Mouse (Mus musculus) ovary, postnatal 14 days (tissue): Measurements from ENCODE around the gene Tmem120b.

Experiments
- DNase-seq: peaks from one replicate; pipeline ENCODE4 v3.0.0; 2022; ENCODE audit warnings: low spot score

Gene Tmem120b

GRCm38 (mm10) chr5:123090560-123091306 is 22.5 kb downstream of the Tmem120b start:
- DNase-seq: no peak

GRCm38 (mm10) chr5:123093077-123093633 is 24.9 kb downstream of the Tmem120b start:
- no peak for DNase-seq

DNA sequence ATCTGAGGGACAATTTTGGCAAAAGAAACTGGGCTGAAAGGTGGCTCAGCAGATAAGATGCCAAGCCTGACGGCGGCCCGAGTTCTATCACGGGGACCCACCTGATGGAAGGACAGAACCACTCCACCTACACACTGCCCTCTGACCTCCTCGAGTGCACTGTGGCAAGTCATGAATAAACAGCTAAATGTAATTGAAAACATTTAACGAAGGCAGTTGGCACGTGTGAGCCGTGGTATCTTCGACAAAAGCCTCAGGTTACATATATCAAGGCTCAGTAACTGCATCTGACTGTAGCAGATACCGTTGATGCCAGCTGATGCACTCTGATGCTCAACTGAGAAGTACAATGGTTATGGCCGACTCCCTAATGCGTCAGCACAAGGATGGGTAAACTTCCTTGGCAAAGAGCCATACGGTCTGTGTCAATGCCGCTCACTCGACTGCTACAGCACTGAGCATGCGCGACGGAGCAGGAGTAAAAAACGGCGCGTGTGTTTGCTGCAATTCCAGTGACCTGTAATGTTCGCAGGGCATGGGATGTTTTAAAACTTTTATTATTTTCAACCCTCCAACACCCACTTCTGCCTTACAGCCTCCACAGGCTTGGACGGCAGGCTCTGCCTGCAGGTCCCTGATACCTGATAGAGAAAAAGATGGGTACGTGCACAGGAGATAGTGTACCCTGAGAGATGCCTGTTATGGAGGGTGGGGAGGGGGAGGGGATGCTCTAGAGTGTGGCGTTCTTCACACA is 26.2 kb downstream of the Tmem120b start:
- DNase-seq: no peak

DNA sequence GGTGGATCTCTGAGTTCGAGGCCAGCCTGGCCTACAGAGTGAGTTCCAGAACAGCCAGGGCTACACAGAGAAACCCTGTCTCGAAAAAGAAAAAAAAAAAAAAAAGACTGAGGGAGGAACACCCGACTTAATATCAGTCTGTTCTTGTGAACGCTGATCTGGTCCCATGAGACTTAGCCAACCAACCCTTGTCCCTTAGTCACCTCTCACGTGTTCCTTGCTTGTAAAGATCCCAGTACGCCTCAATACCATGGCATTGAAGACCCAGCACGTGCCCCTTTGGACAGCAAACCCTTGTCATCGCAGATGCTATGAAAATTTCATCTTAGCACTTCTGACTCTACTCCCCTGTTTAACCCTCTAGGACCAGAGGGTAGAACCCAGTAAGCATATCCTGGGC is 28.1 kb downstream of the Tmem120b start:
- no peak for DNase-seq

DNA sequence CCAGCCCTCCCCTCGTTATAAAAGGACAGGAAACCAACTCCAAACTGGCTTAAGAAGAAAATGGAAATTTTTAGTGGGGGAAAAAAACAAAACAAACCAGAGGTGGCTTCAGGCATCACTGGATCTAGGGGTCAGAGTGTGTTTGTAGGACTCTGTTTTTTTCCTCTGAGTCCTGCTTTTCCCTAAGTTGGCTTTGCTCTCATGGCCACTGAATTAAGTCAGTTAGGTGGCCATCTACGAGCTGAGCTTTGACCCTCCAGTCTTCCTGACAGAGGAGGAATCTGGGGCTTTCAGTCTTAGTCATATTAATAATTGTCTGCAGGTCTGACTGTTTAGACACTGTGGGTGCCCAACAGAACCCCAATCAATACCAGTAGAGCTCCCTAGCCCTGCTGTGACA is 30.3 kb downstream of the Tmem120b start:
- no peak for DNase-seq

GRCm38 (mm10) chr5:123102376-123102775 is 34.2 kb downstream of the Tmem120b start:
- DNase-seq: no peak

GRCm38 (mm10) chr5:123103556-123103955 is 35.3 kb downstream of the Tmem120b start:
- DNase-seq: no peak

GRCm38 (mm10) chr5:123104769-123105168 is 36.6 kb downstream of the Tmem120b start:
- DNase-seq: no peak

DNA sequence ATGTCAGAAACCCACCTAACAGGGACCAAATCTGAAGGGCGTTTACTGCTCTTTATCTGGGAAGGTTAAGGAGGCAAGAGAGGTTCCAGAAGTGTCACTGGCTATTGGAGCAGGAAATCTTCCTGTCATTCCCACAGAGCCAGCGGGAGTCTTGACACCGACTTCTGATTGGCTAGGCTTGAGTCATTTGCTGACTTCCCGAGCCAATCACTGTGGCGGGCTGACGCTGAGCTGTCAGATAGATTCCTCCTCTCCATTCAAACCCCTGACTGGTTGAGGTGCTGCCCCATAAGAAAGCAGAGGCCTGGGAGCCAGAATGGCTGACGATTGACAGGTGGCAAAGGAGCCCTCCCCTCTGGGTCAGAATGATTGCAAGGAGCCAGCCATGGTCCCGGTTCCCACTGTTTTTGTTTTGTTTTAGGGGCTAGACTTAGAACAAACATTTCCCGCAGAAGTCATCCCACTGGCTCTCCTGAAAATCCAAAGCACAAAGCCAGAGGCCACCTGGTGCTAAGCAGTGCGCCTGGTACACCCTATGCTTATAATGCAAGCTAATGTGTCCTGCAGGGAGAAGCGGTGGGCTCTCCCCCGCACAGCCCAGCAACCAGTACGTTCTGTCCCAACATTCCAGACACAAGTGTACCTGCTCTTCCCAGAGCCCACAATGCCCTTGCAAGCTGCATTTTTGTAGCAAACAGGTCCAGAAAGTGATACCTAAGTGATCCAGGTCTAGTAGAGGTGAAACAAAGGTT is 41.4 kb downstream of the Tmem120b start:
- DNase-seq: no peak

DNA sequence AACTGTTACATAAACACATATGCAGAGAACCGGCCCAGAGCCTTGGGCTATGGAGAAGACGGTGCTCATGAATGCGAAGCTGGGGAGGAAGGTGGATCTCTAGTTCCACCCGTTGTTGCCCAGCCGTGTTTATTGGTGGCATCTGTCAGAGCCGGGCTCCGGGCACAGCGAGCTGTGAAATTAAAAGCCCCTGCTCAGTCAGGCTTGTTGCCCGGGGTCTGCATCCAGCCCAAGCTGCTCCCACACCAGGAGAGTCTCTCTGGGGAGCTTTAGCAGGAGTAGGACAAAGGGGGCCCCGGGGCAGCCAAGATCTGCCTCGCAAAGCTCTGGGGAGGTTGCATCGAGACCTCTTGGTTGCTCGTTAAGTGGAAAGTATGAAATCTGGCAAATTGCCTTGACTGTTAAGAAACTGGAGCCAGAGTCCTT is 42.1 kb downstream of the Tmem120b start:
- no peak for DNase-seq

DNA sequence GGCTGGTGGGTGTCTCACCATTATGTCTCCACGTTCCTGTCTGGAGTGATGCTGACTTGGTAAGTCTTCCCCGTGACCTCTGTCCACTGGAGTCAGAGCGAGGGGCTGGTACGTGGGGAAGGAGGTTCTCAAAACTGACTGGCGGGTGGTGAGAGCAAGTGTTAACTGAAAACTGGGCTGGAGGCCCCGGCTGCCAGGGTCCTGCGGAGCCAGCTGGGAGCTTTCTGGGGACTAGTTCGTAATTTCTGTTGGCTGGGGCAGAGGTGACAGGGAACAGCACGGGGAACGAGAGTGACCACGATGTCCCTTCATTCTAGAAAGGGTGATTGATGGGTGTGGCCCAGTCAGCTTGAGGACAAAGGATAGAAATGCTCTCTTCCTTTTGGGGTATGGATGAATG is 45.9 kb downstream of the Tmem120b start:
- no peak for DNase-seq

GRCm38 (mm10) chr5:123114924-123115323 is 46.7 kb downstream of the Tmem120b start:
- no peak for DNase-seq

- no peak for DNase-seq
Measured at GRCm38 (mm10) chr5:123116080-123116479, 47.9 kb downstream of the Tmem120b start.

- peak; percentile 74 for DNase-seq
Measured at GRCm38 (mm10) chr5:123117257-123117656, 49.0 kb downstream of the Tmem120b start.

GRCm38 (mm10) chr5:123117773-123118172 is 49.6 kb downstream of the Tmem120b start:
- DNase-seq: no peak

DNA sequence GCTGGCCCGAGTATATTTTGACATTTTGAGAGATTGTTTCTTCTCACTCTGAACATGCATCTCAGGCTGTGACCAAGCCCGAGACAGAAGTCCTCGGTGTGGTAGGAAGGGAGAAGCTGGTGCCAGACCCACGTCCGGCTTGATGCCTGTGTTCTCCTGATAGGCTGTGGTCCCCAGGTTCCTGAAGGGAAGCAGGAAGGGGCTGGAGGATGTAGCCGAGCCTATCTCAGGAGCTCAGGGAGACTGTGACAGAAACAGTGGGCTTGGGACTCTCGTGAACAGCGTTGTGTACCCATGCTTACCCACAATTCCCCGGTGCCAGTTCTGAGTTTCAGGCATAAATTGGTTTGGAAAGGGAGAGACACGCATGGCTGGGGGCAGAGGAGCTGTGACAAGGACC is 50.6 kb downstream of the Tmem120b start:
- no peak for DNase-seq

DNA sequence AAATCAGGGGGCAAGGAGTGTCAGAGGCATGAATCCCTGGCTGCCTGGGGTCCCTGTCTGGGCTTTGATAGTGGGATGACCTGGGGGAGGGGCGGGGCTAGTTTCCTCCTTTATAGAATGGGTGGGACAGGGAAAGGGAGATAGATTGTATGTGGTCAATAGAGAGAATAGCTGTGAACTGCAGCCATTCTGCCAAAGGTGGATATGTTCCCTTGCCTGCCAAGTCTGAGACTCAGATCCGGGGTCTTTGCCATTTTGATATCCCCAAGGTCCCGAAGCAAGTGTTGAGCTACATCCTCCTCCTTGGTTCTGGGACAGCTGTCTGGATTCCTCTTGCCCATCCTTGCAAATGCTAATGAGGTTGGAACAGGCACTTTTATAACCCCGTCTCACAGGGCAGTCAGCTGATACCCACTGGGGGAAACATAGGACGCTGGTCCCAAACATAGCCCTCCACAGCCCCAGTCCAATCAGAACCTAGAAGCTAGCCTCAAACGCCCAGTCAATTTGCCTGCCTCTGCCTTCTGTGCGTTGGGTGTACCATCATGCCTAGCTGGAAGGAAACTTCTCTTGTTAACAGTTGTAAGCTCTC is 52.5 kb downstream of the Tmem120b start:
- no peak for DNase-seq

- DNase-seq: no peak
Measured at GRCm38 (mm10) chr5:123122181-123122580, 54.0 kb downstream of the Tmem120b start.

DNA sequence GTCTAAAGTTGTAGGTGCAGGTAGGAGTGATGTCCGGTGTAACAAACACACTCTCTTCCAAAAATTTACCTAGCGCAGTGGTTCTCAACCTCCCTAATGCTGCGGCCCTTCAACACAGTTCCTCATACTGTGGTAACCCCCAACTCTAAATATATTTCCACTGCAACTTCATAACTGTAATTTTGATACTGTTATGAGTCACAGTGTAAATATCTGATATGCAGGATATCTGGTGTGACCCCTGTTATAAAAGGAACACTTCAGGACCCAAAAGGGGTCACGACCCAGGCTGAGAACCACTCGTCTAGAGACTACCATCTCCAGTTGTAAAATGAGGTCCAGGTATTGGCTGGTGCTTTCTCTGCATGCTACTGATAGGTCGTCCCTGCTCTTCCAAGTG is 56.9 kb downstream of the Tmem120b start:
- DNase-seq: no peak

GRCm38 (mm10) chr5:123125638-123126406 is 57.6 kb downstream of the Tmem120b start:
- DNase-seq: no peak

DNA sequence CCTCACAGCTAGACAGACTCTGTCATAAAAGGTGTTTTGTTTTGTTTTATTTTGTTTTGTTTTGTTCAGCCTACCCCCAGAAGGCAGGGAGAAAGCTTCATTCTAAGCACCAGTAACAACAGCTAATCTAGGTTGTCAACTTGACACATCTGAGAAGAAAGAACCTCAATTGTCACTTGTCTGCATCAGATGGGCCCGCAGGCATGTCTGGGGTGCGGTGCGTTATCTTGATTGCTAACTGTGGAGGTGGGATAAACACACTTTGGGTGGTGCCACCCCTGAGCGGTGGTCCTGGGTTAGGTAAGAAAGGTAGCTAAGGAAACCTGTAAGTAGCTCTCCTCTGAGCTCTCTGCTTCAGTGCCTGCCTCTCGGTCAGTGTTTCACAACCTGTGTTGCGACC is 58.8 kb downstream of the Tmem120b start:
- no peak for DNase-seq
